Mouse (Mus musculus): ENCODE data around the gene Tmem178b.

DNA sequence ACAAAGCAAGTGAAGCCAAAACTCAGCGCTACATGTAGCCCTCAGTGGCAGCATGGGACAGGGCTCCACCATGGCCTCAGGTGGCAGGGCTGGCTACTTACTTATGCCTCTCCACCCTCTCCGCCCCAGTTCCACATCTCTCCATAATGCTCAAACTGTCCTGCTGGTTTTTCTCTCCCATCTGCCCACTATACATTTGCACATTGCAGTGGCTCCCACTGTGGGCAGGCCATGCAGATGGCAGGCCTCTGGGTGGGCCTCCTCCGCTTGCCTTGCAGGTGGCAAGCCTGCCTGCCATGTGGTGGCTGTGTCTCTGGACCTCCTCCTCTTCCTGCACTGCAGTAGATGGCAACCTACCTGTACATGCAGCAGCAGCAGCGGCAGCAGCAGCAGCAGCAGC is 23.4 kb upstream of the Tmem178b start:
- TF ChIP-seq CTCF (IDR thresholded peaks at IDR 0.05): no peak
- TF ChIP-seq POLR2A (IDR thresholded peaks at IDR 0.05; ENCODE audit: insufficient read depth, low read depth, low read length): no peak

Measured in heart, adult 2 months (tissue).